Mouse (Mus musculus) G1E-ER4 (cell line): Measurements from ENCODE around the gene Dpyd. TPM values are rescaled to one million over a fixed set of nuclear protein-coding genes. Genes with fewer than 3 reads are reported as not detected.

Source experiments
- GATA1 ChIP-seq: IDR thresholded peaks from one replicate; pipeline ENCODE4 v1.8.0; 2012; ENCODE audit warnings: low read length, inconsistent platforms
- polyA plus RNA-seq: library from polyadenylated mRNA; stranded (reverse); fragments of >175 nt; gene quantifications from 2 replicates; pipeline ENCODE4 v1.2.3, GENCODE M21; 2012

The Dpyd gene
- polyA plus RNA-seq, 1 experiment: not detected

GRCm38 (mm10) chr3:118875871-118876270 is 313.9 kb downstream of the Dpyd start:
- no peak for TF ChIP-seq GATA1

GRCm38 (mm10) chr3:118899036-118899435 is 337.1 kb downstream of the Dpyd start:
- no peak for TF ChIP-seq GATA1

GRCm38 (mm10) chr3:118991312-118991711 is 429.4 kb downstream of the Dpyd start:
- no peak for TF ChIP-seq GATA1

- no peak for TF ChIP-seq GATA1
Measured at GRCm38 (mm10) chr3:118991793-118992192, 429.9 kb downstream of the Dpyd start.

- TF ChIP-seq GATA1: no peak
Measured at GRCm38 (mm10) chr3:119021255-119021654, 459.3 kb downstream of the Dpyd start.

GRCm38 (mm10) chr3:119042611-119043010 is 480.7 kb downstream of the Dpyd start:
- TF ChIP-seq GATA1: no peak

- TF ChIP-seq GATA1: no peak
Measured at GRCm38 (mm10) chr3:119056144-119056543, 494.2 kb downstream of the Dpyd start.

- TF ChIP-seq GATA1: no peak
Measured at GRCm38 (mm10) chr3:119063214-119063613, 501.3 kb downstream of the Dpyd start.

GRCm38 (mm10) chr3:119063642-119064041 is 501.7 kb downstream of the Dpyd start:
- no peak for TF ChIP-seq GATA1

GRCm38 (mm10) chr3:119064746-119065145 is 502.8 kb downstream of the Dpyd start:
- no peak for TF ChIP-seq GATA1

- TF ChIP-seq GATA1: no peak
Measured at GRCm38 (mm10) chr3:119067221-119067620, 505.3 kb downstream of the Dpyd start.

- TF ChIP-seq GATA1: no peak
Measured at GRCm38 (mm10) chr3:119086618-119087017, 524.7 kb downstream of the Dpyd start.

GRCm38 (mm10) chr3:119095223-119095886 is 533.4 kb downstream of the Dpyd start:
- no peak for TF ChIP-seq GATA1

GRCm38 (mm10) chr3:119126003-119126402 is 564.1 kb downstream of the Dpyd start:
- TF ChIP-seq GATA1: no peak

- TF ChIP-seq GATA1: no peak
Measured at GRCm38 (mm10) chr3:119128076-119128475, 566.1 kb downstream of the Dpyd start.

GRCm38 (mm10) chr3:119143034-119143433 is 581.1 kb downstream of the Dpyd start:
- no peak for TF ChIP-seq GATA1

- TF ChIP-seq GATA1: no peak
Measured at GRCm38 (mm10) chr3:119144788-119145187, 582.9 kb downstream of the Dpyd start.
